Mouse (Mus musculus) frontal cortex, postnatal 14 days (tissue): ENCODE data around the gene Tuba3b.

Source experiments
- DNase-seq, 2 experiments: peaks; one replicate each; pipeline ENCODE4 v3.0.0; 2022; ENCODE audit warnings: low spot score in 2 of 2

Gene Tuba3b

DNA sequence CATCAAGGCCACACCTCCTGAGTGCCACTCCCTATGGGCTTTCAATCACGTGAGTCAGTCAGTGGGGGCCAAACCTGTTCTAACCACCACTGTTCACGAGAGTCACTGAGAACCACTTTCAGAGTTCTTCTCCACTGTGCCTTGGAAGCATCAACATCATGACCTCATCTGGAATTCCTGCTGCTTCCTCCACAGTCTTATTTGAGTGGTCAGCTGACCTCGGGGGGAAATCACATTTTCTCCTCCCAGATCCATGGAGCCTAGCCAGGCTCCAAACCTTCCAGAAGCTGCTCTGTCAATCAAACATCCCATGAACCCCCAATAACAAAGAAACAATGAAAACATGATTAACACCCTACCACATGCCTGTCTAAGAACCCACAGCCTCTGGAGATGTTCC, 52.1 kb downstream of the Tuba3b start:
- DNase-seq: no peak

DNA sequence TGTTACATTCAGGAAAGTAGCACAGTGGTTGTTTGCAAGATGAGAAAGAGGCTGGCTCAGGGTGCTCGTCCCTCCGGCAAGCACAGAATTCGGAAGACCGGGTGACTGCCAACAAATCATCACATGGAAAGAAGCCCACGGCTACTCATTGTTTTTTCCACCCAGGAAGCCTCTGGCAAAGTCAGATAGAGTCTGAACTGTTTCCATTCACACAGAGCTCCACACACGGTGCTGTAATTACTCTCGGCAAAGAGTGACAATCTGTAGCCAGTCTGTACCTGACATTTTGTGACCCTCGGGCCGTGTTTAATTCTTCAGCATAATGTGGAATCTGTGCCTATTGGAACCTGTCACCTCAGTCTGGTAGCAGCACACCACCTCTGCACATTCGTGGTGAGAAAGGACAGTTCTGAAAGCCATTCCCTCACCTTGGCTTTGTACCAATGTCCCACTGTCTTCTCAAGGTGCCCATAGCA, 54.1 kb downstream of the Tuba3b start:
- no peak for DNase-seq
